Mouse (Mus musculus): ENCODE results near the gene Nap1l1. TPM values are rescaled to one million over a fixed set of nuclear protein-coding genes. Genes with fewer than 3 reads are reported as not detected.
"Not testable (repeated sequence)": the region's sequence is repeated elsewhere in the genome, so short reads cannot be mapped to it uniquely, and the experiment has no call there.

Nap1l1 gene
- total RNA-seq, 2 experiments from 2014 or later: 583 to 682 TPM

DNA sequence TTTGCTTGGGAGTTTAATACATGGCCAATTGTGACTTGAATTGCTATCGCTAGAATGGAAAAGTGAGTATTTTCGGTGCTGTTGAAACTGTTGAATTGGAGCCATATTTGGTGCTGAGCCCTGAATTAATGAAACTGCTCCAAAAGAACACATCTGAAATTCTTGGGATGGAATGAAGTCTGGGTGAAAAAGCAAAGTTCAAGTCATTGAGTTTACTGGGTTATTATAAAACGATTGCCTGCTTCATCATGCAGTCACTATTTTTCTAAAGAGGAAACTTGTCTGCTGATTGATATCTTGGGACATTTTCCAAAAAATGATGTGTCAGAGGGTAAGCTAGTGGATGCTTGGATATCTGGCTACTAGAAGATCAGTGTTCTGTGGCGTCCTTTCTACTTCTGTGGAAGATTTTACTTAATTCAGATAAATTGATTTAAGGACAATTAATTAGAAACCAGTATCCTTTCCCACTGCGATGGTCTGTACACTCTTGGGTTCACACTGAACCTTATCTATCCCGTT is 4.0 kb downstream of the Nap1l1 start:
- ATAC-seq (replicated peaks; ENCODE audit: poor library complexity, severe bottlenecking): no peak

DNA sequence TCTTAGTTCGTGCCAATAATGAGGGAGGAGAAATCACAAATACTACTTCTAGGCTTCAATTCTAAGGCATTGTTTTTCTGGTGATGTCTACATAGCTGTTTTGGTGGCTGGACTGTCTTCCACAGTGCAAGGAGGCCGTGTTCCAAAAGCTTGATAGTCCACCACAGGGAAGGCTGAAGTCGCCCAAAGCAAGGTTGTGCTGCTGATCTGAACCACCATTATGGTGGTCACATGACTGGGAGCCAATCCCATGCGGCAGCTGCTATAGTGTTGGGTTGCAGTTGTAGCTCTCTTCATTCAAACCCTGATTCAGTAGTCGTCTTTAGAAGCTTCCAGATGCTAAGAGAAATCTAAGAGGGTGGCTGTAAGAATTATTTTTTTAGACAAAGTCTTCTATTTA is 6.6 kb downstream of the Nap1l1 start:
- ATAC-seq (replicated peaks; ENCODE audit: poor library complexity, severe bottlenecking): no peak

DNA sequence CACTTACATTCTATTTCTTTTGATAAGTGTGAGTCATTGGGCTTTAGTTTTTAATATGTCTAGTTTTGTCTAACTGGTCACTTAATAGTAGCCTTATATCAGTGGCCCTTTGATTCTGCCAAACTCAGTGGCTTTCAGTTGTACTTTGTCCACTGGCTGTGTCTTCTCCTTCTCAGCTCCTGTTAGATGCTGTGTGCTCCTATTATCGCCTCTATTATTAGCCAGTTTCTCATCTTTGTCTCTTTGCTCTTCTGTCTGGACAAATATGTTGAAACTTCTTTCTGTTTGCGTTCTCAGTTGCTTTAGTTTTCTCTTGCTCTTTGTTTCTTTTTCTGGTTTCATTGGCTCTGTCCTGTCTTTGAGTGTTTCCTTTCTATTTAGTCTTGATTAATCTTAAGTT is 9.6 kb downstream of the Nap1l1 start:
- ATAC-seq (replicated peaks; ENCODE audit: poor library complexity, severe bottlenecking): no peak

DNA sequence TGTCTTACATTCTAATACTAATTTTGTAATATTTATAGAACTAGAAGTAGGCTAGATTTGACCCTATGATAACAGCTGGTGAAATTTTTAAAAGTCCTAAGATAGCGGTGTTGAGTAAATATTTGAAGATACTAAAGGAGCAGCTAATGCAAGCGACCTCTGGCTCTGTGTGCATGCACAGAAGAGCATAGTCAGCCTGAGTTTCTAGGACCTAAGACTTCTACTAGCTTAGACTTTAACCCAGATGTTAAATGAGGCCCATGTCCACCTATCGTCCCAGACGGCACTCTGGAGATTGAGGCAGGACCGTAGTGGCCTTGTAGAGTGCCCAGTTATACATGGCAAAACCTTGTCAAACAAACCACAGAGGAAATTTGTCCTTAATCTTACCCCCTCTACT is 11.1 kb downstream of the Nap1l1 start:
- no peak for ATAC-seq (replicated peaks; ENCODE audit: poor library complexity, severe bottlenecking)

DNA sequence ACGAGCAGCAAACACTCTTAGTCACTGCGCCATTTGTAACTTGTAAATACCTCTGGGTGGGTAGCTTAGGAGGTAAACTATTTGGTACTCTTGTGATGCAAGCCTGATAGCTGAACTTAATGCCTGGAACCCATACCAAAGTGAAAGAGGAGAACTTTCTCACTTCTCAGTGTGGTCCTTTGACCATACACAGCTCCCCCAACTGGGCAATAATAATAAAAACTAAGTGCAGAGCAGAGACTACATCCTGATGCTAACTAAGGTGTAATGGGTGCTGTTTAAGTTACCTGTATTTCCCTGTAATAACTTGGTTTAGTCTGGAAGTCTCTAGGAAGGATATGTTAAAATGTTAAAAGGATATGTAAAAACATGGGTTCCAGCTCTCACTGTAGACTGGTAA is 15.8 kb downstream of the Nap1l1 start:
- no peak; the same call in 1 of the 2 replicates for ATAC-seq (replicated peaks; ENCODE audit: poor library complexity, severe bottlenecking)

DNA sequence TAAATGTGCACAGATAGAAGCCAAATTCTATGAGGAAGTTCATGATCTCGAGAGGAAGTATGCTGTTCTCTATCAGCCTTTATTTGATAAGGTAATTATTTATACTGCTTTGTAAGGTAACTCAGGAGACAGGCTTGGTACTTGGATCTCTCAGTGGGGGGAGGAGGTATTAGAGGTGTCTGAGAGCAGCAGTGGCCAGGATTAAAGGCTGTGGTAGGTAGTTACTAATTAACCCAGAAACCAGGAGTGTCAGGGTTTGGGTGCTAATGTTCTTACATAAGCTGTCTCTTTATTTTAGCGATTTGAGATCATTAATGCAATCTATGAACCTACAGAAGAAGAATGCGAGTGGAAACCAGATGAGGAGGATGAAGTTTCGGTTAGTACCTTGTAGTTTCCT is 17.1 kb downstream of the Nap1l1 start:
- not testable (repeated sequence) for ATAC-seq (replicated peaks; ENCODE audit: poor library complexity, severe bottlenecking)

DNA sequence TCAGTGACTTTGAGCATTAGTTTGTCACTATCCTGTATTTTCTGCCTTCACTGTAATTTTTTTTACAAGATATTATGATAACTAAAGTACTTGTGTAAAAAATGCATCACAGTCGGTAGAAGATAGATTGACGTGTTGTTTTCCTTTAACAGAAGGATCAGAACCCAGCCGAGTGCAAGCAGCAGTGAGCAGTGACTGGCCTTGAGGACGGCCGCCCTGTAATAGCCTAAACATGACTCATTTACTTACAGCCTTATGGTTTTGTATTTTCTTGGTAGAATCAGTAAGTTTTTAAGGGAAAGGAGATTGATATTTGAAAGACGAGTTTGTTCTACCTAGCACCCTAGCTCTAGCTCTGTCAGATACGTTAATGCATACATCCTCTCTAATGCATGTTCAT is 22.9 kb downstream of the Nap1l1 start:
- ATAC-seq (replicated peaks; ENCODE audit: poor library complexity, severe bottlenecking): no peak

DNA sequence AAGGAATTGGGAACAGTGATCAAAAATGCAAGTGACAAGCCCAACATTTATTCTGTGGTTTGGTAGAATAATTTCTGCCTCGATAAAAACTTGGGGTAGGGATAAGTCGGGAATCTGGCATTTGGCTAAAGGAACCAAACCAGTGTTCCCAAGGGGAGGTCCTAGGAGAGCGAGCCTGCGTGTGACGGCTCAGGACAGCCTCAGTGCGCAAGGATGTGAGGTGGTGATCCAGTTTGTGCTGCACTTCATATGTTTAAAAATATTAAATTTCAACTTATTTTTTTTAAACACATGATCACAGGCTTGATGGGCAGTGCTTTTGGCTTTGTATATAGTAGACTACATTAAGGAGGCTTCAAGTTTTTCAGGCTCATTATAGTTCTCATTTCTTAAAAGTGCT is 26.9 kb downstream of the Nap1l1 start:
- no peak for ATAC-seq (replicated peaks; ENCODE audit: poor library complexity, severe bottlenecking)

DNA sequence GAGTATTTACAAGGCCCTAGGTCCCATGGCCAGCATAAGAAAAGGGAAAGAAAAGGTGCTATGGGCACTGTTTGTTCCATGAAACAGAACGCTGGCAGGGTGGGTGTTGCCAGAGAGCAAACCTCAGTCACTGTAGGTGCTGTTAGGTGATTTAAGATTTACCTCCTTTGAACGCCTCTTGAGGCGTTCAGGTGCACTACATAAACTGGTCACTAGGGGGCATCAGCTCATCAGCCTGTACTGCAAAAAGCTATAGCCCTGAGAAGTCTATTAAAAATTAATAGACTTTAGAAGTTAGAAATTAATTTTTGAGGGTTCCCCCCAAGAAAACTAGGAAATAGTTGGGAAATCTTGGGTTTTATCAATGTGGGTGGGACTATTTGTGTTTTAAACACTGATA is 30.0 kb downstream of the Nap1l1 start:
- ATAC-seq (replicated peaks; ENCODE audit: poor library complexity, severe bottlenecking): peak; percentile 25; the same call in 1 of the 2 replicates

DNA sequence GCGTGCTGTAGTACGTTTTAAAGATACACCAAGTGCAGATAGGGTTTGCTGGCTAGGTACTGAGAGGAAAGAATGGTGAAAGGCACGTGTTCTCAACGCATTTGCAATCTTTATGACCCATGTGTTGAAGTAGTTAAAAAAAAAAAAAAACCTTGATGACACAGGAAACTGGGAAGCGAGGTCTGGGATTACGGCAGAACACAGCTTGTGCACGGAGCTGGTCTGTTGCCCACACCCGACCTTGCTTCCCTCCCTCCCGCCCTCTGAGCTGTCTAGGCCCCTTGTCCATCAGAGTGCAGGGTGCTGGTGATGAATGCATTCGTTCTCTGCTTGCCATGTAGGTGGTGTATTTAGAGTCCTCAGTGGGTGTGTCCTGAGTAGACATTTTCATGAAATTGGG is 30.7 kb downstream of the Nap1l1 start:
- ATAC-seq (replicated peaks; ENCODE audit: poor library complexity, severe bottlenecking): no peak

DNA sequence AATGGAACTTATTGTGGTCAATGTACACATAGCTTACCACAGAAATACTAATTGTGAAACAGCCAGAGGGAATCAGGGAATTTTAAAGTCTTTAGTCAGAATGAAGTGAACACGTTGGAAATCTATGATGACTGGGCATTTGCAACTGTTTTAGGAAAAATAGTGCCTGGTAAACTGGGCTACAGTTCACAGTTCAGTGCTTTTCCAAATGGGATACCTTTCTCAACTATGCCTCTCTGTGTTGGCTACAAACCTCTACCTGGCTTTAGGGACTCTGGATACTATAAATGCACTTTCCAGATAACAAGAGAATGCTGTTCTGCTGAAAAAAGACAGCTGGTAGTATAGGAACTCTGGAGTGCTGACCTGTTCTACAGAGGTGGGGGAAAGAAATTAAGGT is 31.6 kb downstream of the Nap1l1 start:
- no peak for ATAC-seq (replicated peaks; ENCODE audit: poor library complexity, severe bottlenecking)

DNA sequence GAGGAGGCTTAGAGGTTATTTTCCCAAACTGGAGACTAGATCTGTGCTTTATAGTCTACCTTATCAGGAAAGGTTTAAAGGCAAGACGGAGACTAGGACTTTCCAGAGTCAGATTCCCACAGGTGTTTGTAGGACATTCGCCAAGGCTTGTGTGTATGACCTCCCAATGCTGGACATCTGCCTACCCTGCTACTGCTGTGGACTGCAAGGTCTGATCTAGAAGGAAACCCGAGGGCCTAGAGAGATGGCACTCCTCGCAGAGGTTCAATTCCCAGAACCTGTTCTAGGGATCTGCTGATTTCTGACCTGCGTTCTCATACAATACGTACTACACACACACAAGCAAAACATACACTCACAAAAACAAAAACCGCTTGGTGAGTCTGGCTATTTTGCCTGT is 32.4 kb downstream of the Nap1l1 start:
- ATAC-seq (replicated peaks; ENCODE audit: poor library complexity, severe bottlenecking): no peak

DNA sequence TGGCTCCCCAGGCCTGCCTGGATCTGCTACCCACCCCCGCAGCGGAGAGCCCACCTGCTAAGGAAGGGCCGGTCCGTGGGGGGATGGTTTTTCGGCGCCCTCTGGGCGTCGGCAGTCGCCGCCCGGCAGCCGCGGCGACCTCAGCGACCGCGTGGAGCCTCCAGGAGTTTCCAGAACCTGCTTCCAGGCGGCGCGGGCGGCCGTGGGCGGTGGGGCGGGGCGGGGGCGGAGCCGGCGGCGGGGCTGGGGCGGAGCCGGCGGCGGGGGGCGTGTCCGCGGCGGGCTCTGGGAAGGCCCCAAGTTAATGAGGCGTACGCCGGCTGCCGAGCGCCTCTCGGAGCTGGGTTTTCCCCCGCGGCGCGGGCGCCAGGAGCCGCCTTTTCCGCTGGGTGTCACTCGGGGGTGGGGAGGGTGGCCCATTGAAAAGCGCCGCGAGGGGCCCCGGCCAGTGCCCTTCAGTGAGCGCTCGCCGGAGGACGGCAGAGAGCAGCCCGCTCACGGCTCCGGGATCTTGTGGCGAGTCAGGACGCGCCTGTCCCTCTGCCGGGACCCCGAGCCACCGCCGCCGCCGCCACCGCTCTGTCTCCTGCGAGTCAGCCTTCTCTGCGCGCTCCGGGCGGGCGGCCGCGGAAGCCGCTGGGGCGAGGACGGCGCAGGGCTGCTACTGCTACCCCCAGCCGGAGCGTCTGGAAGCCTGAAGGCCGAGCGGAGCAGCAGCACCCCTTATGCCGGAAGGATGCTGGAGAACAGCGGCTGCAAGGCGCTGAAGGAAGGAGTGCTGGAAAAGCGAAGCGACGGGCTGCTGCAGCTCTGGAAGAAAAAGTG is 33.3 kb downstream of the Nap1l1 start, which contains the start of gene Phlda1:
Phlda1 (plus strand) TSS at position 186 of the 825 bp plus-strand sequence.
- ATAC-seq (replicated peaks; ENCODE audit: poor library complexity, severe bottlenecking): peak; percentile 69

DNA sequence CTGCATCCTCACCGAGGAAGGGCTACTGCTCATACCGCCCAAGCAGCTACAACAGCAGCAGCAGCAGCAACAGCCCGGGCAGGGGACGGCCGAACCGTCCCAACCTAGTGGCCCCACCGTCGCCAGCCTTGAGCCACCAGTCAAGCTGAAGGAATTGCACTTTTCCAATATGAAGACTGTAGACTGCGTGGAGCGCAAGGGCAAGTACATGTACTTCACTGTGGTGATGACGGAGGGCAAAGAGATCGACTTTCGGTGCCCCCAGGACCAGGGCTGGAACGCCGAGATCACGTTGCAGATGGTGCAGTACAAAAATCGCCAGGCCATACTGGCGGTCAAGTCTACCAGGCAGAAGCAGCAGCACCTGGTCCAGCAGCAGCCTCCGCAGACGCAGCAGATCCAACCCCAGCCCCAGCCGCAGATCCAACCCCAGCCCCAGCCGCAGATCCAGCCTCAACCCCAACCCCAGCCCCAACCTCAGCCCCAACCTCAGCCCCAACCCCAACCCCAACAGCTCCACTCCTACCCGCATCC is 34.0 kb downstream of the Nap1l1 start:
- peak; percentile 3 for ATAC-seq (replicated peaks; ENCODE audit: poor library complexity, severe bottlenecking)

DNA sequence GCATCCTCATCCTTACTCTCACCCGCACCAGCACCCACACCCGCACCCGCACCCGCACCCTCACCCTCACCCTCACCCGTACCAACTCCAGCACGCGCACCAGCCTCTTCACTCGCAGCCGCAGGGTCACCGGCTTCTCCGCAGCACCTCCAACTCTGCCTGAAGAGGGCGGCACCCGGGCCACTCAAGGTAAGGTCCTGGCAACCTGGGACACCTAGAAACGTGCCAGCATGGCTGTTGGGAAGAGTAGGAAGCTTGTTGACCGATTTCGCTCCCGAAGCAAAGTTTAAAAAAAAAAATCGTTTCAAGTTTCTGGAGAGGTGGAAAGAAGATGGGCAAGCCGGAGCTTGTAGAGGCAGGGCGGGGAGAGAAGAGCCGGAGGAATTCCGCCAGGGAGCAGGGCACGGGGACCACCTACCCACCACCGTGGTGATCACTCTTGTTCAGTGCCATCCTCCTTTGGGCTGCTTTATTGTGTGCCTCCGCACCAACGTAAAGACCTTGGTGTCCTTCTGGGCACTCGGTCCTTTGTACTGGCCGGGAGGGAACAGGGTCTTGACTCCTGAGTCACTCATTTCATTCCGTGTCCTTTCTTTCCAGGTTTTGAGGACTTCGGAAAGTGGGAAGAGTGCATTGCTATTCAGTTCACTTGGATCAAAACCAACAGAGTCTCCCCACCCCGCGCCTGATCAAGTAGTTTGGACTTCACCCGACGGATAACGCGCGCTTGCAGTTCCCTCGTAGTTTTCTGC is 34.6 kb downstream of the Nap1l1 start:
- ATAC-seq (replicated peaks; ENCODE audit: poor library complexity, severe bottlenecking): peak; percentile 15

DNA sequence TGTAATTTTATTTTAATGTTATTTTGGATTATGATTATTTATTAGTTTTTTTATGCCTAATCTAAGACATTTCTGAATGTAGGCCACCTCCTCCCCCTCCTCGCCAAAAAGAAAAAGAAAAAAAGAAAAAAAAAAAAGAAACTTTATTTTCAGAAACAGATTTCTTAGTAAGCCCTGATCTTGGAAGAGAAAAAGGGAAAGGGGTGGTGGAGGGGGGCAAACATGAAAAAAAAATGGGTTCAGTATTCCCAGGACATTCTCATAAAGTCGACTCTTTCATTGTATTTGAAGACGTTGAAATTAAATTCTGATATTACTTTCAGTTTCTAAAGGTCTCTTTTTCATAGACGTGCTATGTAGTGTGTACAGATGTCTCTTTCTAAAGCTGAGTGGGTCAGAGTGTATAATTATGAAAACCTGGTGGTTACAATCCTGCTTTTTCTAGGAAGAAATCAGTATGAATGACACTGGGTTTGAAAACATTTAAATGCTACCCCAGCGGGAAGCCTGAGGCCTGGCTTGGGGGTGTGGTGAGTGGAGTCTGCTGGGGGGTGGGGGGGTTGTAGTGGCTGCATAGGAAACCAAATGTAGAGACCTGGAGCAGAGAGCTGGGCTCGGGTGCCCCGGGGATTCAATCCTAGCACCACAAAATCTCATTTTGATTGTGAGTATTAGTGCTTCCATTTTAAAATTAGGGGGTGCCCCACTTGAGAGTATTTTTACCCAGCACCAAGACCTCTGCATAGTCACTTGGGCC is 35.5 kb downstream of the Nap1l1 start:
- no peak for ATAC-seq (replicated peaks; ENCODE audit: poor library complexity, severe bottlenecking)

DNA sequence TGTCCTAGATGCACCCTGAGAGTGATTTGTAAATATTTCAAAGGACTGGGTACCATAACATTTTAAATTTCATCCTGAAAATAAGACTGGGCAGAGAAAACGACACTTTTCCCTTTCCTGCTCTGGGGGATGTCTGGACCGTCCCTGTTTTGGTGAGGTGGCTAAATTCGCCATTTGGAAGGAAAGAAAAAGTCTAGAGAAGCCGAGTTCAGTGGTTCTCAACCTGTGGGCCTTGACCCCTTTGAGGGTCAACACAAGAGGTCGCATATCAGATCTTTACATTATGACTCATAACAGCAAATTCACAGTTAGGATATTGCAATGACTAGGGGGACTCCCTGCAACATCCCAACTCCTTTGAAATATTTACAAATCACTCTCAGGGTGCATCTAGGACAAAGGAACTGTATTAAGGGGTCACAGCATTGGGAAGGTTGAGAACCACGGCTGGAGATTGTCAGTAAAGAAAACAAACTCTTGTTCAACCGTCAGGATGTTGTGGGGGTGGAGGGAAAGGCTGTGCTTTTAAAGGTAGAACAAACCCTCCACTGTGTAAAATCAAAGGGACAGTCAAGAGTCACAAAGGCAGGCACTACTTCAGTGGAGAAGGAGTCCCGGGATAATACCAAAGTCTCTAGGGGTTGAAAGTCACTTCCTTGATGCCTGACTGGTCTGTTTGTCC is 36.2 kb downstream of the Nap1l1 start:
- no peak for ATAC-seq (replicated peaks; ENCODE audit: poor library complexity, severe bottlenecking)

DNA sequence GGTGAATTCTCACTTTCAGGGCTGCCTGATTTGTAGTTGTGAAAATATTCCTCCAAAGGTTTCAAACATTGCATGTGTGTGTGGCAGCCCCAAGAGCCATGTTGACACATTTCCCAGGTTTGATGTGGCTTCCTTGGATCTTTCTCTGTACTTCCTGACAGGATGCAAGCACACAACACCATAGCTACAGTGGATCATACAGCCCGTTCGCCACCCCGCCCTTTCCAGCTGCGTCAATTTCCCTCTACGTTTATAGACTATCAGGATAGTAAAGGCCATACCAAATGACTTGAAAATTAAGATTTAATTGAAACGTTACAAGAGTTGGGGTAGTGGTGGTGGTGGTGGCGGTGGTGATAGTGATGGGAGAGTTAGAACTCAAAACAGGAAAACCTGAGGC is 37.0 kb downstream of the Nap1l1 start:
- no peak for ATAC-seq (replicated peaks; ENCODE audit: poor library complexity, severe bottlenecking)

DNA sequence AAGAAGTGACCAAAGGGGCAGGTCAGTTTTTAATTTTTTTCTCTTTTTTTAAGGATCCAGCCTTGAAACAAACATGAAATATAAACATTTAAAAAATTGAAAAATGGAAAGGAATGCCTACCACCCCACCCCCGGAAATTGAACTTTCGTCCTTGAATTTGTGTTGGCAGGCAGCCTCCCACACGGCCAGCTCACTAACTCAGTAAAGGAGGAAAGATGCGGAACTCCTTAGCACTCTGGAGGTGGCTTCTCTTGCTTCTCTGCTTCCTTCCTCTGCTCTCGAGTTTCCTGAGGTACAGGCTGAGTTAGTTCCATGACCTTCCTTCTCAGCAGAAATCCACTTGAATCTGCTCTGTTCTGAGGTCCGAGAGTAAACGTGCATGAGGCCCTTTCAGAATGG is 37.8 kb downstream of the Nap1l1 start:
- ATAC-seq (replicated peaks; ENCODE audit: poor library complexity, severe bottlenecking): no peak

DNA sequence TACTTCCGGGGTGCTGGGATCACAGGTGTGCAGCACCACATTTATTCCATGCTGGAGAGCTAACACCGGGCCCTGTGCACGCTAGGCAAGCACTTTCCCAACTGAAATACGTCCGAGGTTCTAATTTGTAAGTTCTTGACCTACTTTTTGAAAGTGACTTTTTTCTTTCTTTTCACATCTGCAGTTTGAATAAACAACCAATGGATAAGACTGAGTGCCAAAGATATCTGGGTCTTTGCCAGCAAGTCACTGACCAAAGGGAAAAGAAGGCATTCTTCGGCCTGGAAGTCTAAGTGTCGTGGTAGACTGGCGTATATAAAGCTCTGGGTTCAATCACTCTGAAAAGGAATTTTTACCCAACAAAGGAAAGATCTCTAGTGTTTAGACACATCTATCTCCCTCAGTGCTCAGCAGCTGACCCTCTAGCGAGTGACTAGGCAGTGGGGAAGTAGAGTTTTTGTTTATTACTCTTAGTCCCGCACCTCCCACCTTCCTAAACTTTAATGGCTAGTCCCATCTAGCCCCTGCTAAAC is 39.1 kb downstream of the Nap1l1 start:
- ATAC-seq (replicated peaks; ENCODE audit: poor library complexity, severe bottlenecking): no peak

Measured in granulocyte monocyte progenitor cell, adult 5-6 weeks (primary cell).